Mouse (Mus musculus) right cerebral cortex, postnatal 36 days (tissue): ENCODE results near the gene Fam151b.

ENCODE experiments used
- DNase-seq, 2 experiments: peaks; one replicate each; pipeline ENCODE4 v3.0.0; 2022; ENCODE audit warnings: low spot score in 2 of 2, mixed read lengths in 1 of 2

The Fam151b gene

GRCm38 (mm10) chr13:92419630-92420029, 64.2 kb downstream of the Fam151b start:
- no peak for DNase-seq

DNA sequence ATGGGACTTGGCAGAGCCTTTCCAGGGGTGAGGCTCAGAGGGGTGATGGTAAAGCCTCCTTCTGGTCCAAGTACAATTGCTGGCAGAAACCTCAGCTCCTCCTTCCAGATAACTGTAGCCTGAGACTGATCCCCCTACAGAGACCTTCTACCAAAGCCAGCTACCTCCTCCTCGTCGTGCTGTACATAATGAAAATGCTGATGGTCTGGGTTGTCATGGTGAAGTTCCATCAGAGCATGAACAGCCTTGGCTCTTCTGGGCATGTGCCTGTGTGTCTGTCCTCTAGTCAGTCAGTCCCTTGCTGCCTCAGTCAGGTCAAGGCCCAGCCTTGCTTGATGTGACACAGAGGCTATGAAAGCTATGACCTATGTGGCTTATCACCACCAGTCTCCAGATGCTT, 73.3 kb downstream of the Fam151b start:
- no peak for DNase-seq

DNA sequence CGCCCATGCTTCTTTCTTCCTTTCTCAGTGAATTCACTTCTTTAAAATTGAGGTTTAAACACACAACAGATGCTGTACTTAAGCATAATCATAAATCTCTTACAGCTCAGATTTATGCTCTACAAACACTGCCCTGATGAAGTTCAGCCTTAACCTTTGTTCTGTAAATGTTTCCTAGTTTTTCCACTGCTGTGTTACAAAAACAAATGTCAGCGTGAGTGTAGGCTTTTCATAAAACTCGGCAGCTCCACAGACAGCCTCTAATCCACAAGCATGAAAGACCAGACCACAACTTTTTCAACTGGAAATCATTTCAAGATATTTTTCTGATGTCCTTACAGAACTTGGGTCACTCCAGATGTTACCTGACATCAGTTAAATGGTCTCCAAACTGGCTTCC, 80.3 kb downstream of the Fam151b start:
- no peak for DNase-seq

DNA sequence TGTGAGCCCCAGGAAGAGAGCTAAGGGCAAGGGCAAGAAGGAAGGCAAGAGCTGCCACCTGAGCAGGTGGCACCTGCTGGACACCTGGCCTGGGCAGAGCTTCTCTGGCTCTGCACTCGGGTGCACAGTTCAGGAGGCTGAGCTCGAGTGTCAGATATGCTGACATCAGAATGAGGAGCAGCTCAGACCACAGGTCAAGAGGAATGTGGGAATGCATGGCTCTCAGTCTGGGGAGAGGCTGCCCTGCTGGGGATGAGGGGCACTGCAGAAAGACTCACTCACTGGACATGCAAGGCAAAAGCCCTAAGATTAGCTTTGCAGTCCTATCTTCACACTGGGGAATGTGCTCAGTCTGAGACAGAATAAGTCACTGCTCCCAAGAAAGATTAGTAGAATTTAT, 81.8 kb downstream of the Fam151b start:
- no peak for DNase-seq
